Mouse (Mus musculus) liver, adult 2 months (tissue): ENCODE measurements around the gene Gm10142. TPM values are rescaled to one million over a fixed set of nuclear protein-coding genes. Genes with fewer than 3 reads are reported as not detected.

Experiments used
- DNase-seq: peaks from one replicate; pipeline ENCODE4 v3.0.0-alpha.2; 2011; ENCODE audit warnings: low read depth, low spot score; ENCODE audit errors: extremely low read depth
- H3K27ac ChIP-seq: fragments of 200-500 bp; replicated peaks from 2 replicates; pipeline ENCODE4 v1.5.1; 2012; ENCODE audit warnings: low read depth, mild to moderate bottlenecking, control low read depth, inconsistent platforms, low read length; ENCODE audit not compliant: insufficient read depth
- H3K27me3 ChIP-seq: fragments of 200-500 bp; 2 replicates; pipeline ENCODE4 v1.6.1; 2012; ENCODE audit warnings: mild to moderate bottlenecking, moderate library complexity, low read length, inconsistent platforms; ENCODE audit not compliant: control insufficient read depth, insufficient read depth
- H3K36me3 ChIP-seq: fragments of 200-500 bp; 2 replicates; pipeline ENCODE4 v1.6.1; 2012; ENCODE audit warnings: low read length, inconsistent platforms; ENCODE audit not compliant: control insufficient read depth, insufficient read depth
- H3K4me1 ChIP-seq: fragments of 200-500 bp; 2 replicates; pipeline ENCODE4 v1.6.1; 2011; ENCODE audit warnings: low read length; ENCODE audit not compliant: control insufficient read depth, insufficient read depth
- H3K4me3 ChIP-seq: fragments of 200-500 bp; 2 replicates; pipeline ENCODE4 v1.5.1; 2011; ENCODE audit warnings: low read depth, mild to moderate bottlenecking, control low read depth, low read length, moderate library complexity; ENCODE audit not compliant: insufficient read depth
- H3K79me2 ChIP-seq: fragments of 200-500 bp; 2 replicates; pipeline ENCODE4 v1.6.1; 2012; ENCODE audit warnings: inconsistent platforms, mild to moderate bottlenecking, low read length, moderate library complexity; ENCODE audit not compliant: control insufficient read depth, insufficient read depth
- H3K9ac ChIP-seq: fragments of 200-500 bp; 2 replicates; pipeline ENCODE4 v1.6.1; 2012; ENCODE audit warnings: low read depth, mild to moderate bottlenecking, control low read depth, inconsistent platforms, low read length
- CTCF ChIP-seq: fragments of 200-500 bp; IDR thresholded peaks from 2 replicates; pipeline ENCODE4 v1.5.1; 2011; ENCODE audit warnings: low read depth, low read length, control low read depth
- POLR2A ChIP-seq: fragments of 200-500 bp; IDR thresholded peaks from 2 replicates; pipeline ENCODE4 v1.6.1; 2011; ENCODE audit warnings: low read length, control low read depth; ENCODE audit not compliant: insufficient read depth; ENCODE audit errors: extremely low read depth
- WGBS: fragments of 180-500 bp; shearing (Covaris S2); methylation state at CpG from one replicate; pipeline ENCODE4 v1.1.7; 2018; 5-methylcytosine and 5-hydroxymethylcytosine counted together
- polyA plus RNA-seq: library from polyadenylated mRNA; depleted of rRNA; stranded (reverse); fragments of >200 nt; gene quantifications from 2 replicates; pipeline ENCODE4 v1.2.3, GENCODE M21; 2012; rRNA removed
- total RNA-seq: library from RNA; depleted of rRNA; stranded (reverse); fragments of >200 nt; gene quantifications from 2 replicates; pipeline ENCODE4 v1.2.3, GENCODE M21; 2014; rRNA removed

Gene Gm10142
- total RNA-seq, result not detected in 2 replicates
- not detected in 2 replicates for polyA plus RNA-seq

DNA sequence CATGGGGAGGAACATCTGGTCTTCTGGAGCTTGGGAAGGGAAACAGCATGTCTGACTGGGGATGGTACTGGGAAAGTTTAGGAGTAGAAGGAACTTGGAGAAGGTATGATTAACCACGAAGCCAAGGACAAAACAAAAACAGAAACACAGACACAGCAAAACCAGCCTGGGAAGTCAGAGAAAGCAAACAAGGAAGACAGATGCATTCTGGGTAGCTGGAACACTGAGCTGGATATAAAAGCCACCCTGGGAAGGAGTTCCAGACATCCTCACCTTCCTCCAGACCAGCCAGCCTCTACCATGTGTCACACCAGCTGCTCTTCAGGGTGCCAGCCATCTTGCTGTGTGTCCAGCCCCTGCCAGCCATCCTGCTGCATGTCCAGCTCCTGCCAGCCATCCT is at the start of gene Gm10142:
Gene Gm10142, plus strand, starts transcription at position 301 of the 400 bp plus-strand sequence.
- H3K4me3 ChIP-seq, result no peak within 1 kb of the TSS
- no peaks in the 10 kb centered on the region for H3K4me1 ChIP-seq
- no peaks in the 10 kb centered on the region for H3K27me3 ChIP-seq
- TF ChIP-seq POLR2A (no peak), CTCF (no peak)
- H3K36me3 ChIP-seq, result no peaks in the 10 kb centered on the region
- no peak within 1 kb of the TSS for H3K27ac ChIP-seq
- DNase-seq, result no peak
- H3K9ac ChIP-seq, result no peak within 1 kb of the TSS
- WGBS, result 72% methylated on average over 1 of the region's 1 CpGs
- H3K79me2 ChIP-seq, result no peaks in the 10 kb centered on the region

DNA sequence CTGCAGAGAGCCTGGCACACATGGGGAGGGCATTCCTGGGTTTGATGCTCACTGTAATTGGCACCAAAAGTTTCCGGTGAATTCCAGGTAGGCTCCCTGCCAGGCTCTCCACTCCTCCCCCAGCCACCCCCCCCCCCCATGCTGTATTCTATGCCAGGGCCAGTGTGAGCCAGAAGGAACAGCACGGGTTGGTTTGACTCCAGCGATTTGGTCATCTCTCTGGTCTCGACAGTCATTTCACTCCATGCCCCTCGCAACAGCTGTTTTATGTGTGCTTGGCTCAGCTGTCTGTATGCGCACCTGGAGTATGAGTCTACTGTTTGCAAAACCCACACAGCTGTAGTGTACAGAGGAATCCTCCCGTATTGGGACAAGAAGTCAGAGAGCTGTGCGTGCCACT is 49.3 kb upstream of the Gm10142 start:
- WGBS, result 63% methylated on average over 8 of the region's 8 CpGs
- H3K79me2 ChIP-seq, result no peaks in the 10 kb centered on the region
- DNase-seq, result no peak
- TF ChIP-seq POLR2A, result no peak
- TF ChIP-seq CTCF, result no peak
- H3K4me3 ChIP-seq, result no peak overlapping the region
- no peak overlapping the region for H3K27ac ChIP-seq
- H3K4me1 ChIP-seq, result no peaks in the 10 kb centered on the region
- no peaks in the 10 kb centered on the region for H3K27me3 ChIP-seq
- H3K9ac ChIP-seq, result no peak overlapping the region
- H3K36me3 ChIP-seq, result no peaks in the 10 kb centered on the region

DNA sequence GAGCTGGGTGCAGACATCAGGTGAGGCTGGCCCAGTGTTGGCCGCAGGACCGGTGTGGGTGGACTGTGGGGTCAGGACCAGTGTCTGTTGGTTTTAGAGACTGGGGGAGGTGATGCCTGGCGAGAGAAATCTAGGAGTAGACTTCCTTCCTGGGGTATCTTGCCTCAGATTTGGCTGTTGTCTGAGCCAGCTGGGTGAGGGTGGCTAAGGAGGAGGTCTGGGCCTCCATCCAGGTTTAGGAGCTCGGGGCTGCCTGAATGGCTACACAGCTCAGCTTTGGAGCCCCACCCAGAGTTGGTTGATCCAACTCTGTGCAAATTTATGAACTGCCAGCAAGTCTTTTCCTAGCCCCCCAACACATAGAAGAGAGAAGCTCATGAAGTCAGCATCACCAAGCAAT is 48.2 kb upstream of the Gm10142 start:
- H3K9ac ChIP-seq, result no peak overlapping the region
- no peaks in the 10 kb centered on the region for H3K4me1 ChIP-seq
- no peaks in the 10 kb centered on the region for H3K79me2 ChIP-seq
- TF ChIP-seq POLR2A (no peak), CTCF (no peak)
- no peak overlapping the region for H3K4me3 ChIP-seq
- H3K27ac ChIP-seq, result no peak overlapping the region
- DNase-seq, result no peak
- H3K36me3 ChIP-seq, result no peaks in the 10 kb centered on the region
- WGBS, result 69% methylated on average over 4 of the region's 4 CpGs
- H3K27me3 ChIP-seq, result no peaks in the 10 kb centered on the region

DNA sequence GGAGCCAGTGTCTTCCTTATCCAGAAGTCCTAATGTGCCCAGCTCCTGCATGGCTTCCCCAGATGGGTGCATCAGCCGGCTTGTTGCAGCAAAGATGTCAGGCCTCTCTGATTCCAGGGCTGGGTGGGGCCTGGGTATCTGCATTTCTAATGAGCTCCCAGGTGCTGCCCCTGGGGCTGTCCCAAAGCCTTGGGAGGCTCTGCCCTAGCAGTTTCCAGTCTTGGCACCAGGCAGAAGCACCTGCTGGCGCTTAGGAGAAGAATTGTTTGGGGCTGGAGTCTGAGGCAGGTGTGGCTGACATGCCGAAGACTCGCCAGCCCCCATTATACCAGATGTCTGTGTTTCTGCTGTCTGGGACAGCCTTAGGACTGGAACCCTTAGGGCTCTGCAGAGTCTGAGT is 44.9 kb upstream of the Gm10142 start:
- H3K79me2 ChIP-seq, result no peaks in the 10 kb centered on the region
- no peaks in the 10 kb centered on the region for H3K4me1 ChIP-seq
- 83% methylated on average over 4 of the region's 4 CpGs for WGBS
- TF ChIP-seq POLR2A, result no peak
- TF ChIP-seq CTCF, result no peak
- H3K9ac ChIP-seq, result no peak overlapping the region
- DNase-seq, result no peak
- H3K27me3 ChIP-seq, result no peaks in the 10 kb centered on the region
- H3K36me3 ChIP-seq, result no peaks in the 10 kb centered on the region
- no peak overlapping the region for H3K27ac ChIP-seq
- H3K4me3 ChIP-seq, result no peak overlapping the region

DNA sequence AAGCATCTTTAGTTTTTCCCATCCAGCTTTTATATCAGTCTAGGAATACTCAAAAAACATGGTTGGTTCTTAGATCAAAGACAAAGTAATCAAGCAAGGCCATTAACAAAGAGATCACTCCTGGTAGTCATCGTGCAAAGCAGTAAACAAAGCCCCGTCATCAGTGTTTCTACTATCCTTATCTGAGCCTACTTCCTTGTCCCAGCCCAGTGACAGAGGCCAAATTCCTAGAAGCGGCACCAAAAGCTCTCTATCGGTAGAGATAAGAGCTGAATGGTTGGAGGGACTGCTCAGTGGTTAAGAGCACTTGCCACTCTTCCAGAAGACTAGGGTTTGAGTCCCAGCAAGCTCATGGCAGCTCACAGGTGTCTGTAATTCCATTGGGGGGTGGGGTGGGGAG is 44.1 kb upstream of the Gm10142 start:
- 30% methylated on average over 4 of the region's 4 CpGs for WGBS
- H3K27me3 ChIP-seq, result no peaks in the 10 kb centered on the region
- no peak overlapping the region for H3K27ac ChIP-seq

DNA sequence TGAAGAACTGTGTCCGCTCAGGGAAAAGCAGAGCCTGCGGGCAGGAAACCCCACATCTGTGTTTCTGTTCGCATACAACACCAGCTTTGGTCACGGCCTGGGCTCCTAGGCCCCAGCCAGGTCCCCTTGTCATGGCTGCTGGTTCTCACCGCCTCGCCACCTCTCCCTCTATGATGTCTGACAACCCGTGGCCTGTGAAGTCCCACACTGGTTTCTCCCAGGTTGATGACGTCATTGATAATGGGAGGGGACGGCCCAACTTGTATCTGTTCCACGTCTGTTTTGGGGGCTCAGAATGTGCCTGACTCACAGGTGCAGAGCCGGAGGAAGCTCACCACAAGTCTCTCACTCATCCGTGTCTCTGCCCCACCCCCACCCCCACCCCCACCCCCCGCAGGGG is 41.8 kb upstream of the Gm10142 start:
- Histone ChIP-seq H3K79me2 (no peaks in the 10 kb centered on the region), H3K27me3 (0 out of 2 replicates have a peak, but pooled peaks cover 4% of the 10 kb centered on the region), H3K4me1 (no peaks in the 10 kb centered on the region), H3K9ac (no peak overlapping the region), H3K36me3 (no peaks in the 10 kb centered on the region), H3K27ac (no peak overlapping the region), H3K4me3 (no peak overlapping the region)
- WGBS, result 68% methylated on average over 13 of the region's 13 CpGs
- TF ChIP-seq CTCF (no peak), POLR2A (no peak)
- DNase-seq, result no peak

More for the DNA sequence above, 44.1 kb upstream of the Gm10142 start:
- no peaks in the 10 kb centered on the region for H3K4me1 ChIP-seq
- no peak overlapping the region for H3K4me3 ChIP-seq
- DNase-seq, result no peak
- no peak overlapping the region for H3K9ac ChIP-seq
- H3K79me2 ChIP-seq, result no peaks in the 10 kb centered on the region
- H3K36me3 ChIP-seq, result no peaks in the 10 kb centered on the region
- no peak for TF ChIP-seq CTCF
- TF ChIP-seq POLR2A, result no peak
